Mouse (Mus musculus) myocyte (in vitro differentiated cells): ENCODE measurements around the gene Psmd11.

Experiments used
- E2F4 ChIP-seq: IDR thresholded peaks from one replicate; pipeline ENCODE4 v1.6.1; 2011; ENCODE audit warnings: mild to moderate bottlenecking, control low read depth, moderate library complexity; ENCODE audit not compliant: insufficient read depth
- MYOD1 ChIP-seq, 3 experiments: IDR thresholded peaks; one replicate each; pipeline ENCODE4 v1.6.1; 2011; ENCODE audit warnings: control low read depth in 2 of 3, low read depth in 2 of 3, mild to moderate bottlenecking in 2 of 3, moderate library complexity in 1 of 3; ENCODE audit not compliant: insufficient read length in 2 of 3, control insufficient read depth in 1 of 3
- MYOG ChIP-seq, 3 experiments: IDR thresholded peaks; one replicate each; pipeline ENCODE4 v1.6.1; 2011; ENCODE audit warnings: control low read depth in 2 of 3, low read depth in 2 of 3, mild to moderate bottlenecking in 2 of 3; ENCODE audit not compliant: insufficient read length in 2 of 3, control insufficient read depth in 1 of 3, insufficient read depth in 1 of 3
- POLR2A ChIP-seq: IDR thresholded peaks from one replicate; pipeline ENCODE4 v1.6.1; 2011; ENCODE audit warnings: low read depth, mild to moderate bottlenecking, control low read depth, moderate library complexity; ENCODE audit not compliant: insufficient read length
- TCF12 ChIP-seq: IDR thresholded peaks from one replicate; pipeline ENCODE4 v1.6.1; 2011; ENCODE audit warnings: mild to moderate bottlenecking, control low read depth; ENCODE audit not compliant: poor library complexity, insufficient read depth, severe bottlenecking
- TCF3 ChIP-seq: IDR thresholded peaks from one replicate; pipeline ENCODE4 v1.6.1; 2011; ENCODE audit warnings: low read depth, control low read depth; ENCODE audit not compliant: insufficient read length

GRCm38 (mm10) chr11:80495972-80496371, 67.6 kb downstream of the Psmd11 start:
- no peak for TF ChIP-seq E2F4
- TF ChIP-seq POLR2A, result peak; percentile 28
- no peak for TF ChIP-seq TCF12
- peak in 1 of 3 experiments; percentile 29 for TF ChIP-seq MYOG (IDR thresholded peaks at IDR 0.05; ENCODE audit: control insufficient read depth in 1 of 3, insufficient read depth in 1 of 3, insufficient read length in 2 of 3, low read depth in 2 of 3)
- peak in 1 of 3 experiments; percentile 52 for TF ChIP-seq MYOD1 (IDR thresholded peaks at IDR 0.05; ENCODE audit: control insufficient read depth in 1 of 3, insufficient read length in 2 of 3, low read depth in 2 of 3)
- TF ChIP-seq TCF3, result no peak
